ENCODE assay signal across 12 mouse cellular contexts in genomic region chrX:60831330-60832027, GRCm38 (mm10).
A peak's percentile ranks its signal among the peaks of the same experiment; 100 is the strongest.
DNase-seq lines count a peak whose midpoint lies in the region; ATAC-seq and TF ChIP-seq lines count a peak whose summit lies in the region.
"Had no signal": no experiment of that assay in that cellular context is flagged by ENCODE, and none has a peak within 500 bp of the region (broad histone marks: within the 10 kb centered on the region; RNA-seq: fewer than 3 reads in every experiment).

No protein-coding gene starts in this region.

- H3K4me2 ChIP-seq in heart, embryonic 12.5 days: peak overlapping the region; percentile 24
- no peak overlapping the region for H3K4me2 ChIP-seq in forebrain, embryonic 16.5 days (ENCODE audit: low read length)
- peak overlapping the region; percentile 29 for H3K4me2 ChIP-seq in midbrain, embryonic 15.5 days
- H3K4me2 ChIP-seq: heart, embryonic 13.5 days; limb, embryonic 12.5 days; stomach, embryonic 15.5 days had no signal

- no peak for TF ChIP-seq POLR2A in lung, adult 2 months (IDR thresholded peaks at IDR 0.05; ENCODE audit: borderline replicate concordance, extremely low read depth, low read depth, low read length)

- no peak overlapping the region for H3K27ac ChIP-seq in heart, embryonic 12.5 days (ENCODE audit: poor library complexity, severe bottlenecking)
- no peak overlapping the region for H3K27ac ChIP-seq in forebrain, embryonic 16.5 days (ENCODE audit: low read length)
- H3K27ac ChIP-seq in midbrain, embryonic 15.5 days: no peak overlapping the region
- H3K27ac ChIP-seq: heart, embryonic 13.5 days; limb, embryonic 12.5 days; stomach, embryonic 15.5 days had no signal

- no peaks in the 10 kb centered on the region for H3K36me3 ChIP-seq in heart, embryonic 12.5 days
- H3K36me3 ChIP-seq in forebrain, embryonic 16.5 days (ENCODE audit: control insufficient read depth, insufficient read depth): no peaks in the 10 kb centered on the region
- no peaks in the 10 kb centered on the region for H3K36me3 ChIP-seq in midbrain, embryonic 15.5 days (replicated peaks)
- H3K36me3 ChIP-seq: heart, embryonic 13.5 days; limb, embryonic 12.5 days; stomach, embryonic 15.5 days had no signal

- no peaks in the 10 kb centered on the region for H3K27me3 ChIP-seq in heart, embryonic 12.5 days (replicated peaks)
- no peaks in the 10 kb centered on the region for H3K27me3 ChIP-seq in forebrain, embryonic 16.5 days (replicated peaks; ENCODE audit: control insufficient read depth, insufficient read depth, low read length)
- no peaks in the 10 kb centered on the region for H3K27me3 ChIP-seq in midbrain, embryonic 15.5 days (replicated peaks)
- H3K27me3 ChIP-seq: heart, embryonic 13.5 days; stomach, embryonic 15.5 days had no signal

- no peaks in the 10 kb centered on the region for H3K9me3 ChIP-seq in heart, embryonic 12.5 days (replicated peaks)
- H3K9me3 ChIP-seq in forebrain, embryonic 16.5 days (ENCODE audit: control insufficient read depth, low read length): no peaks in the 10 kb centered on the region
- H3K9me3 ChIP-seq in midbrain, embryonic 15.5 days: no peaks in the 10 kb centered on the region
- H3K9me3 ChIP-seq: limb, embryonic 12.5 days; stomach, embryonic 15.5 days had no signal

- WGBS in heart, embryonic 12.5 days: 38% methylated on average over 20 of the region's 22 CpGs
- WGBS in forebrain, embryonic 16.5 days: 26% methylated on average over 19 of the region's 22 CpGs
- 31% methylated on average over 22 of the region's 22 CpGs for WGBS in midbrain, embryonic 15.5 days
- 43% methylated on average over 22 of the region's 22 CpGs for WGBS in lung, adult 2 months

- H3K4me1 ChIP-seq in heart, embryonic 12.5 days (replicated peaks): no peaks in the 10 kb centered on the region
- no peaks in the 10 kb centered on the region; the same call in 1 of the 2 replicates for H3K4me1 ChIP-seq in forebrain, embryonic 16.5 days (replicated peaks; ENCODE audit: control insufficient read depth, insufficient read depth, low read length)
- H3K4me1 ChIP-seq in midbrain, embryonic 15.5 days: no peaks in the 10 kb centered on the region
- no peaks in the 10 kb centered on the region for H3K4me1 ChIP-seq in lung, adult 2 months (ENCODE audit: control insufficient read depth, insufficient read depth, low read length)
- H3K4me1 ChIP-seq: heart, embryonic 13.5 days; limb, embryonic 12.5 days; stomach, embryonic 15.5 days had no signal

- ATAC-seq in heart, embryonic 12.5 days (ENCODE audit: insufficient number of reproducible peaks, low FRiP score): no peak
- ATAC-seq in forebrain, embryonic 16.5 days: peak; percentile 75
- 0 out of 2 replicates have a peak, but pooled peaks have one; percentile 45 for ATAC-seq in midbrain, embryonic 15.5 days (replicated peaks)
- no peak for ATAC-seq in activated CD4-positive, CD25-positive, alpha-beta regulatory T cell, adult 4 months

- no peak overlapping the region for H3K4me3 ChIP-seq in heart, embryonic 12.5 days
- H3K4me3 ChIP-seq in forebrain, embryonic 16.5 days (replicated peaks; ENCODE audit: low read length): no peak overlapping the region
- no peak overlapping the region for H3K4me3 ChIP-seq in midbrain, embryonic 15.5 days
- H3K4me3 ChIP-seq in lung, adult 2 months (replicated peaks; ENCODE audit: extremely low read depth, low read depth, low read length): no peak overlapping the region
- H3K4me3 ChIP-seq: heart, embryonic 13.5 days; limb, embryonic 12.5 days; stomach, embryonic 15.5 days had no signal

- DNase-seq in heart, adult 9 months (ENCODE audit: low spot score in 2 of 2): no peak
- peak; percentile 33 for DNase-seq in embryo, embryonic 10 days (ENCODE audit: low spot score)
- no peak for DNase-seq in adipocyte (ENCODE audit: low spot score)
- DNase-seq in lung, adult 2 months: no peak
- DNase-seq: lung, postnatal 4 days had no signal

- TF ChIP-seq CTCF in lung, adult 2 months (IDR thresholded peaks at IDR 0.05; ENCODE audit: insufficient read depth, low read length): no peak

- H3K9ac ChIP-seq in heart, embryonic 12.5 days: no peak overlapping the region
- no peak overlapping the region for H3K9ac ChIP-seq in forebrain, embryonic 16.5 days (replicated peaks; ENCODE audit: low read depth, low read length)
- no peak overlapping the region for H3K9ac ChIP-seq in midbrain, embryonic 15.5 days
- H3K9ac ChIP-seq: heart, embryonic 13.5 days; limb, embryonic 12.5 days; stomach, embryonic 15.5 days had no signal

Comparison
In these comparisons a context has a peak if more than half of its experiments do, and no peak if none do; other contexts are left out.
1. ATAC-seq: peak in forebrain, embryonic 16.5 days (single experiment) and midbrain, embryonic 15.5 days (single experiment); none in heart, embryonic 12.5 days (single experiment) and activated CD4-positive, CD25-positive, alpha-beta regulatory T cell, adult 4 months (single experiment).